Comparison of ENCODE assay signal across 22 mouse cellular contexts in the genomic region with DNA sequence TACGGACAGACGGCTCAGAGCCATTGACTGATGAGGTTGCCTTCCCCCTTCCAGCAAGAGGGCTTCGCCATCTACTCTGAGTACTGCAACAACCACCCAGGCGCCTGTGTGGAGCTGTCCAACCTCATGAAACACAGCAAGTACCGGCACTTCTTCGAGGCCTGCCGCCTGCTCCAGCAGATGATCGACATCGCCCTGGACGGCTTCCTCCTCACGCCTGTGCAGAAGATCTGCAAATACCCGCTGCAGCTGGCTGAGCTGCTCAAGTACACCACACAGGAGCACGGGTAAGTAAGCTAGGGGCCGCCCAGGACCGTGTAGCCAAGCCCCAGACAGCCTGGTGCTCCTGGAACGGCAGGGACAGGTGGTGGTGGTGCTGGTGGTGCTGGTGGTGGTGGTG. TPM values are rescaled to one million over a fixed set of nuclear protein-coding genes. Genes with fewer than 3 reads are reported as not detected.
"Had no signal": no experiment of that assay in that cellular context is flagged by ENCODE, and none has a peak within 500 bp of the region (broad histone marks: within the 10 kb centered on the region; RNA-seq: fewer than 3 reads in every experiment).

No protein-coding gene starts in this region.

- H3K9me3 ChIP-seq: liver, embryonic 13.5 days; midbrain, embryonic 10.5 days; neural tube, embryonic 12.5 days; neural tube, embryonic 15.5 days had no signal

- H3K4me1 ChIP-seq: liver, embryonic 13.5 days; midbrain, embryonic 10.5 days; neural tube, embryonic 12.5 days; neural tube, embryonic 15.5 days had no signal

- H3K4me2 ChIP-seq: liver, embryonic 13.5 days; neural tube, embryonic 12.5 days; neural tube, embryonic 15.5 days had no signal

- H3K9ac ChIP-seq: liver, embryonic 13.5 days; neural tube, embryonic 12.5 days; neural tube, embryonic 15.5 days had no signal

- H3K4me3 ChIP-seq: left cerebral cortex, adult 2 months; liver, embryonic 13.5 days; midbrain, embryonic 10.5 days; neural tube, embryonic 12.5 days; neural tube, embryonic 15.5 days had no signal

- H3K27ac ChIP-seq: kidney, postnatal 0 days; left cerebral cortex, adult 2 months; liver, embryonic 13.5 days; midbrain, embryonic 10.5 days; neural tube, embryonic 12.5 days; neural tube, embryonic 15.5 days; stomach, postnatal 0 days had no signal

- DNase-seq: kidney, postnatal 25 days; layer of hippocampus, postnatal 36 days; liver, embryonic 13.5 days; lung, adult 2 months; lung, postnatal 14 days; lung, postnatal 4 days; midbrain, embryonic 14.5 days; right cerebral cortex, adult 18-20 months; right cerebral cortex, postnatal 14 days; right cerebral cortex, postnatal 4 days; thymus, adult 2 months; thymus, postnatal 14 days; thymus, postnatal 4 days had no signal

- H3K27me3 ChIP-seq: liver, embryonic 13.5 days; neural tube, embryonic 12.5 days; neural tube, embryonic 15.5 days had no signal

RNA-seq across cellular contexts. Expression of a gene that starts 16.4 kb away (rescaled TPM):
- total RNA-seq: left cerebral cortex, postnatal 10 days; megakaryocyte progenitor cell, adult 5-6 weeks had no signal
- polyA plus RNA-seq: kidney, embryonic 14.5 days; midbrain, embryonic 14.5 days had no signal
